Mouse (Mus musculus): ENCODE data around the gene Xlr5a. TPM values are rescaled to one million over a fixed set of nuclear protein-coding genes. Genes with fewer than 3 reads are reported as not detected.
A peak's percentile ranks its signal among the peaks of the same experiment; 100 is the strongest.
"Not testable (repeated sequence)": the region's sequence is repeated elsewhere in the genome, so short reads cannot be mapped to it uniquely, and the experiment has no call there.

Xlr5a gene
- total RNA-seq (2014; fragmentation: Nextera tagmentation) = not detected in 2 replicates
- not detected in 2 replicates for total RNA-seq (2017)

GRCm38 (mm10) chrX:73292876-73293275, at the start of gene Xlr5a, which contains the start of gene Xlr5c:
Xlr5a (minus strand) TSS chrX:73292976.
Xlr5c (minus strand) TSS chrX:73292976.
- not testable (repeated sequence) for ATAC-seq (replicated peaks; ENCODE audit: low FRiP score, low TSS enrichment, poor library complexity, severe bottlenecking)

- ATAC-seq (replicated peaks; ENCODE audit: low FRiP score, low TSS enrichment, poor library complexity, severe bottlenecking) = peak; percentile 75
Measured at GRCm38 (mm10) chrX:73342483-73342895, 49.7 kb upstream of the Xlr5a start, which contains the start of gene Zfp275. Zfp275 (plus strand) TSS chrX:73342621.

- no peak for ATAC-seq (replicated peaks; ENCODE audit: low FRiP score, low TSS enrichment, poor library complexity, severe bottlenecking)
Measured at GRCm38 (mm10) chrX:73342068-73342467, 49.3 kb upstream of the Xlr5a start.

- ATAC-seq (replicated peaks; ENCODE audit: low FRiP score, low TSS enrichment, poor library complexity, severe bottlenecking) = no peak
Measured at GRCm38 (mm10) chrX:73341473-73341872, 48.7 kb upstream of the Xlr5a start.

- ATAC-seq (replicated peaks; ENCODE audit: low FRiP score, low TSS enrichment, poor library complexity, severe bottlenecking) = no peak
Measured at GRCm38 (mm10) chrX:73336740-73337139, 44.0 kb upstream of the Xlr5a start, which contains the start of gene Gm45015. Gm45015 (minus strand) TSS chrX:73336840.

- no peak for ATAC-seq (replicated peaks; ENCODE audit: low FRiP score, low TSS enrichment, poor library complexity, severe bottlenecking)
Measured at GRCm38 (mm10) chrX:73333548-73333947, 40.8 kb upstream of the Xlr5a start.

- peak; percentile 65 for ATAC-seq (replicated peaks; ENCODE audit: low FRiP score, low TSS enrichment, poor library complexity, severe bottlenecking)
Measured at GRCm38 (mm10) chrX:73327215-73327614, 34.4 kb upstream of the Xlr5a start.

GRCm38 (mm10) chrX:73321029-73321428, 28.3 kb upstream of the Xlr5a start:
- no peak for ATAC-seq (replicated peaks; ENCODE audit: low FRiP score, low TSS enrichment, poor library complexity, severe bottlenecking)

GRCm38 (mm10) chrX:73312522-73312921, 19.7 kb upstream of the Xlr5a start:
- ATAC-seq (replicated peaks; ENCODE audit: low FRiP score, low TSS enrichment, poor library complexity, severe bottlenecking) = 0 out of 2 replicates have a peak, but pooled peaks have one; percentile 61

GRCm38 (mm10) chrX:73295745-73296144, 3.0 kb upstream of the Xlr5a start:
- not testable (repeated sequence) for ATAC-seq (replicated peaks; ENCODE audit: low FRiP score, low TSS enrichment, poor library complexity, severe bottlenecking)

- ATAC-seq (replicated peaks; ENCODE audit: low FRiP score, low TSS enrichment, poor library complexity, severe bottlenecking) = not testable (repeated sequence)
Measured at GRCm38 (mm10) chrX:73265270-73265669, 27.5 kb downstream of the Xlr5a start, which contains the start of gene Xlr3c. Xlr3c (minus strand) TSS chrX:73265390.

GRCm38 (mm10) chrX:73262428-73262827, 30.3 kb downstream of the Xlr5a start:
- ATAC-seq (replicated peaks; ENCODE audit: low FRiP score, low TSS enrichment, poor library complexity, severe bottlenecking) = not testable (repeated sequence)

GRCm38 (mm10) chrX:73242821-73243325, 49.9 kb downstream of the Xlr5a start, which contains the start of gene Xlr4c:
Xlr4c (minus strand) TSS chrX:73243130.
- ATAC-seq (replicated peaks; ENCODE audit: low FRiP score, low TSS enrichment, poor library complexity, severe bottlenecking) = not testable (repeated sequence)

- ATAC-seq (replicated peaks; ENCODE audit: low FRiP score, low TSS enrichment, poor library complexity, severe bottlenecking) = peak; percentile 43; the same call in 1 of the 2 replicates
Measured at GRCm38 (mm10) chrX:73229288-73229687, 63.5 kb downstream of the Xlr5a start.

- ATAC-seq (replicated peaks; ENCODE audit: low FRiP score, low TSS enrichment, poor library complexity, severe bottlenecking) = peak; percentile 70
Measured at GRCm38 (mm10) chrX:73228606-73229214, 64.1 kb downstream of the Xlr5a start.

GRCm38 (mm10) chrX:73227914-73228605, 64.7 kb downstream of the Xlr5a start, which contains the start of gene F8a:
F8a (plus strand) TSS chrX:73228291.
- ATAC-seq (replicated peaks; ENCODE audit: low FRiP score, low TSS enrichment, poor library complexity, severe bottlenecking) = peak; percentile 98

- no peak for ATAC-seq (replicated peaks; ENCODE audit: low FRiP score, low TSS enrichment, poor library complexity, severe bottlenecking)
Measured at GRCm38 (mm10) chrX:73225365-73225764, 67.4 kb downstream of the Xlr5a start.

GRCm38 (mm10) chrX:73213819-73214564, 78.8 kb downstream of the Xlr5a start, which contains the start of gene Xlr4b:
Xlr4b (plus strand) TSS chrX:73214333.
- not testable (repeated sequence) for ATAC-seq (replicated peaks; ENCODE audit: low FRiP score, low TSS enrichment, poor library complexity, severe bottlenecking)

GRCm38 (mm10) chrX:73191934-73192333, 100.8 kb downstream of the Xlr5a start, which contains the start of gene Xlr3b:
Xlr3b (plus strand) TSS chrX:73192207.
- ATAC-seq (replicated peaks; ENCODE audit: low FRiP score, low TSS enrichment, poor library complexity, severe bottlenecking) = 0 out of 2 replicates have a peak, but pooled peaks have one; percentile 44
